Mouse (Mus musculus) ES-Bruce4 (cell line): ENCODE results near the gene Gm45716.

Source experiments
- CTCF ChIP-seq: IDR thresholded peaks from one replicate; pipeline ENCODE4 v1.8.1; 2011; ENCODE audit warnings: low read depth, low read length
- EP300 ChIP-seq: IDR thresholded peaks from 2 replicates; pipeline ENCODE4 v1.6.1; 2011; ENCODE audit warnings: low read depth, low read length; ENCODE audit not compliant: insufficient read depth
- POLR2A ChIP-seq: IDR thresholded peaks from one replicate; pipeline ENCODE4 v1.8.1; 2011; ENCODE audit warnings: low read length; ENCODE audit not compliant: insufficient read depth

GRCm38 (mm10) chr11:90142936-90143335 is 44.5 kb upstream of the Gm45716 start:
- TF ChIP-seq POLR2A, result no peak
- no peak for TF ChIP-seq CTCF
- no peak for TF ChIP-seq EP300
